Mouse (Mus musculus) embryonic facial prominence, embryonic 11.5 days (tissue): ENCODE measurements around the gene Slco2b1. TPM values are rescaled to one million over a fixed set of nuclear protein-coding genes. Genes with fewer than 3 reads are reported as not detected.

Experiments used
- ATAC-seq: fragments of 200-750 bp; cut with Nextera tagmentation; replicated peaks from 2 replicates; pipeline ENCODE4 v1.8.0; 2017; ENCODE audit warnings: low read depth; ENCODE audit not compliant: insufficient number of reproducible peaks, low FRiP score, low TSS enrichment
- DNase-seq: peaks from one replicate; pipeline ENCODE4 v3.0.0-alpha.2; 2015; ENCODE audit warnings: low spot score
- H3K27ac ChIP-seq: fragments of 300-500 bp; sonication (generic); replicated peaks from 2 replicates; pipeline ENCODE4 v1.5.1; 2014; ENCODE audit warnings: mild to moderate bottlenecking, low read depth, low read length, control low read depth
- H3K27me3 ChIP-seq: fragments of 300-500 bp; sonication (generic); 2 replicates; pipeline ENCODE4 v1.6.1; 2014; ENCODE audit warnings: mild to moderate bottlenecking, low read length, moderate library complexity, mixed read lengths; ENCODE audit not compliant: control insufficient read depth, insufficient read depth
- H3K36me3 ChIP-seq: fragments of 300-500 bp; sonication (generic); replicated peaks from 2 replicates; pipeline ENCODE4 v1.6.1; 2014; ENCODE audit warnings: low read depth, mild to moderate bottlenecking, low read length, moderate library complexity, mixed read lengths; ENCODE audit not compliant: control insufficient read depth, insufficient read depth
- H3K4me1 ChIP-seq: fragments of 300-500 bp; sonication (generic); 2 replicates; pipeline ENCODE4 v1.6.1; 2014; ENCODE audit warnings: low read length, mixed read lengths; ENCODE audit not compliant: control insufficient read depth, insufficient read depth
- H3K4me2 ChIP-seq: fragments of 300-500 bp; sonication (generic); 2 replicates; pipeline ENCODE4 v1.6.1; 2014; ENCODE audit warnings: low read depth, mild to moderate bottlenecking, control low read depth, low read length, moderate library complexity
- H3K4me3 ChIP-seq: fragments of 300-500 bp; sonication (generic); 2 replicates; pipeline ENCODE4 v1.5.1; 2014; ENCODE audit warnings: low read depth, low read length, control low read depth
- H3K9ac ChIP-seq: fragments of 300-500 bp; sonication (generic); replicated peaks from 2 replicates; pipeline ENCODE4 v1.6.1; 2014; ENCODE audit warnings: mild to moderate bottlenecking, control low read depth, low read length
- H3K9me3 ChIP-seq: fragments of 300-500 bp; sonication (generic); replicated peaks from 2 replicates; pipeline ENCODE4 v1.6.1; 2016; ENCODE audit warnings: mild to moderate bottlenecking, low read length, inconsistent platforms, mixed read lengths; ENCODE audit not compliant: control insufficient read depth
- WGBS: fragments of 180-500 bp; shearing (Covaris S2); extraction: QIAGEN DNeasy Blood & Tissue Kit; methylation state at CpG from one replicate; pipeline ENCODE4 v1.1.7; 2014; 5-methylcytosine and 5-hydroxymethylcytosine counted together
- polyA plus RNA-seq: library from polyadenylated mRNA; unstranded; fragments of >200 nt; fragmentation: Nextera tagmentation; extraction: Ambion mirVana; gene quantifications from 2 replicates; pipeline ENCODE4 v1.2.1, GENCODE M21; 2014

The Slco2b1 gene
- polyA plus RNA-seq, 1 experiment from 2014 or later = 1.4 TPM

DNA sequence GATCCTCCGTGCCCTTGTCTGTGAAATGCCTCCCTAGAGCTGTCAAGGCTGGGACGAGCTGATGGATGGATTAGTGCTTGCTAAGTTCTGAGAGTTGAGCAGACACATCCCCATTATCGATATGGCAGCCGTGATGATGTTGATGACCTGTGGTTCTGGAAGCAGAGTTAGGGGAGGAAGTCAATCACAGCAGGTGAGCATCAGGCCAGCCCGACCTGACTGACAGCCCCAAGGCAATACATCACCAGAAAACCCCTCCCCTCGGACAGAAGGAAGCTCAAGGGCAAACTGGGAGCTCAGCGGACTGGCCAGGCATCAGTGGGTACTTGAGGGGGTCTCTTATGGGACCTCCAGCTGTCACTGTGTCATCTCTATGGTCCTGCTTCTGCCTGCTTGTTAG lies 1.1 kb downstream of the Slco2b1 start:
- no peak for ATAC-seq
- Histone ChIP-seq H3K4me3 (no peak overlapping the region), H3K27ac (no peak overlapping the region), H3K9ac (no peak overlapping the region), H3K4me1 (0 out of 2 replicates have a peak, but pooled peaks cover 3% of the 10 kb centered on the region), H3K9me3 (no peaks in the 10 kb centered on the region), H3K4me2 (no peak overlapping the region), H3K36me3 (no peaks in the 10 kb centered on the region), H3K27me3 (no peaks in the 10 kb centered on the region)
- DNase-seq = no peak
- WGBS = 69% methylated on average over 7 of the region's 7 CpGs

DNA sequence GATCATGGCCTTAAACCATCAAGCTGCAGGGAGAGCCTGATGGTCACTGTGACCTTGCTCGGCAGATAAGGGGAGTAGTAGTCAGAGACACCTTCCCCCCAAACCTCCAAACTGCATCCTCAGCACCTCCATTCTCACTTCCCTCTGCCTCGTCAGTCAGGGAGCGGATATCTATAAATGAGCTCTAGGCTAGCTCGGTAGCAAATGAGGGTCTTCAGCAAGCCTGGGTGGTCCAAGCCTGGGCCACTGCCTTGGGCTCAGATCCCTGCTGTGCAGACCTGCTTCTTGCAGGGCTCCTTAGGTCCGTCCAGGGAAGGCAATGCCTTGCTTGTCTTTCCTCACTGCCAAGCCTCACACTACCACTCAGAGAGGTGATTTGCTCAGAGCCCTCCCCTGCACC lies 2.4 kb downstream of the Slco2b1 start:
- H3K36me3 ChIP-seq = no peaks in the 10 kb centered on the region
- H3K4me1 ChIP-seq = 0 out of 2 replicates have a peak, but pooled peaks cover 3% of the 10 kb centered on the region
- H3K4me2 ChIP-seq = no peak overlapping the region
- no peak for DNase-seq
- ATAC-seq = no peak
- H3K9ac ChIP-seq = no peak overlapping the region
- H3K27ac ChIP-seq = no peak overlapping the region
- no peaks in the 10 kb centered on the region for H3K27me3 ChIP-seq
- H3K9me3 ChIP-seq = no peaks in the 10 kb centered on the region
- 67% methylated on average over 5 of the region's 5 CpGs for WGBS
- no peak overlapping the region for H3K4me3 ChIP-seq

DNA sequence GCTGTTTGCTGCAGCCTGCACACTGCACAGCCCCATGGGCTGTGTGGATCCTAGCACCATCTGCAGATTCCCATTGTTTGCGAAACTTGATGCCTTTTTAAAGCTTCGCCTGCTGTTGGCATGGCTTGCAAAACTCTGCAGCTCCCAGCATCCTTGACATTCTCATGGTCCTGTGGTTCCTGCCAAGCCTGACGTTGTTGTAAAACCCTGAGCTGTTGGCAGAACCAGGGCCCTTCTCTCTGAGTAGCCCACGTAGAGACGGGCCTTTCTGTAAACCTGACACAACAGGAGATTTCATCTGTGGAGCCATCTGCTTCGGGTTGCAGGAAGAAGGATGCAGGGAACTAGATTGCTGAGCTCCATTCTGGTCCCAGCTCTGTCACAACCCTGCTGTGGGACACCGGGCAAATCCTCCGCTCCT lies 2.8 kb downstream of the Slco2b1 start:
- DNase-seq (no peak), ATAC-seq (no peak)
- Histone ChIP-seq H3K9me3 (no peaks in the 10 kb centered on the region), H3K4me3 (no peak overlapping the region), H3K36me3 (no peaks in the 10 kb centered on the region), H3K9ac (no peak overlapping the region), H3K4me2 (no peak overlapping the region), H3K27ac (no peak overlapping the region), H3K4me1 (0 out of 2 replicates have a peak, but pooled peaks cover 3% of the 10 kb centered on the region), H3K27me3 (no peaks in the 10 kb centered on the region)
- WGBS = 63% methylated on average over 8 of the region's 8 CpGs

DNA sequence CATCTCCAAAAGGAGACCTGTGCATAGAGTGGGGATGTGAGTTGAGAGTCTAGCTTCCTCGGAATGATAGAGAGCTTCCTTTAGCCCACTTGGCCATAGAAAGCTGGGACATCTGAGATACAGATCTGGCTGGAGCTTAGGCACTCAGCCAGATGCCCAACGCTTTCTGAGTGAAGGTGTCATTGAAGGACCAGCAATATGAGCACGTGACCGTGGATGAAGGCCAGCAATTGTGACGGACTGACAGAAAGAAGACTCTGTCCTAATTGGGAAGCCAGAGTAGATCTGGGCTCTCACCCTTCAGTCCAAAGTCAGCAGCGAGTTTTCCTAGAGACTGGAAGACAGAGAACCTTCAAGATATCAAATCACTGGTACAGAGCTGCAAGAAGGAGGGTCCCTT lies 3.5 kb downstream of the Slco2b1 start:
- Histone ChIP-seq H3K27ac (no peak overlapping the region), H3K4me3 (no peak overlapping the region), H3K9ac (no peak overlapping the region), H3K4me2 (no peak overlapping the region), H3K36me3 (no peaks in the 10 kb centered on the region), H3K4me1 (0 out of 2 replicates have a peak, but pooled peaks cover 3% of the 10 kb centered on the region), H3K9me3 (no peaks in the 10 kb centered on the region), H3K27me3 (no peaks in the 10 kb centered on the region)
- ATAC-seq = no peak
- WGBS = 83% methylated on average over 6 of the region's 6 CpGs
- no peak for DNase-seq

DNA sequence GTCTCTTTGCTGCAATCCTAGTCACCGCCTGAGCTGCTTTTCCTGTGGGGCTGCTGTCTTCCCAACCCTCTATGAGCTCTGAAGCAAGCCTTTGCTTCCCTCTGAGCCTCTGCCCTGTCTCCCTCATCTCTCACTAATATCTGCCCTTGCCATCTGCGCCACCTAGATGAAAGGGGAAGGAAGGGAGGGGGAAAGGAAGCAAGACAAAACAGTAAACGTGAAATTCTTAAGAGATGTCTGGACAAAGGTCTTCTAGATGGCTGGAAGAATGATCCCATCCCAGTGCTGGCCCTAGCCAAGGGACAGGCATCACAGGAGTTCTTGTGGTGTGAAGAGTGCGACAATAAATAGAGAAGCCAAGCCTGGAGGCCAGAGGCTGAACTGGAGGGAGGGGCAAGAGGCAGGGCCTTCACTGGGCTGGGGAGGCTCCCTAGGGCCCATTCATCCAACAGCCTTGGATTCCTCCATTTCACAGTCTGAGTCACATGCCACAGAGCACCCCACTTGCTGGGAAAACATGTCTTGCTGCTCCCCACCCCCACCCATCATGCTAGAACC lies 4.0 kb downstream of the Slco2b1 start:
- 38% methylated on average over 4 of the region's 4 CpGs for WGBS
- no peak overlapping the region for H3K4me2 ChIP-seq

DNA sequence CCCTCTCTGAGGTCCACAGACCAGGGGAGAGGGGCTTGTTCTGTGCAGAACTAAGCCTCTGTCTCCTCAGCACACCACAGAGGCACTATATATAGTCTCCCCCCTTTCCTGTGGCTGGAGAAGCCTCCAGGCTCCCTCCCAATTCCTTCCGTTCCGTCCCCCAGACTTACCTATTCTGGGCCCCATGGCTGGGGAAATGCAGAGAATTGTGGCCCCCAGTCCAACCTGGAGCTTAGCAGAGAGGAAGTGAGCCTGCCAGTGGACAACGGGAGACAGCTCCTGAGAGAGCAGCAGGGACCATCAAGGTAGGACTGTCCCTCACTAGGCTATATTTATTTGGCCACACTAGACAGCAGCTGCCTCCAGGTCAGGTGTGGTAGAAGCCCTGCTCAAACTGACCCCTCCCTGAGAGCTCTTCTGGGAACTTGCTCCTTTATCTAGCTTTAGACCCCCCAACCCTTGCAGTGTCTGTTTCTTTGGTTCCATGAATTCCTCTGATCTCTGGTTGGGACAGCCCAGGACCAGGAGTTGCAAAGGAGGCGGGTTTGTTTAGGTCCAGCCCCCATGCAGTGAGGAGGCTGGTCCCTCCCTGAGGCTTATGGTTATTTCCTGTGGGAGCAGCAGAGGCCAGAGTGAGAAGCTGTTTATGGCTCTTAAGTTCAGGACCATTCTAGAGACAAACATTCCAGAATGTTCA lies 4.7 kb downstream of the Slco2b1 start:
- Histone ChIP-seq H3K4me3 (no peak overlapping the region), H3K36me3 (no peaks in the 10 kb centered on the region), H3K27me3 (no peaks in the 10 kb centered on the region), H3K9ac (no peak overlapping the region), H3K4me2 (no peak overlapping the region), H3K27ac (no peak overlapping the region), H3K9me3 (no peaks in the 10 kb centered on the region), H3K4me1 (0 out of 2 replicates have a peak, but pooled peaks cover 3% of the 10 kb centered on the region)
- DNase-seq (no peak), ATAC-seq (no peak)
- WGBS = 55% methylated on average over 4 of the region's 4 CpGs

More for the DNA sequence above, 4.0 kb downstream of the Slco2b1 start:
- Histone ChIP-seq H3K4me1 (0 out of 2 replicates have a peak, but pooled peaks cover 3% of the 10 kb centered on the region), H3K27me3 (no peaks in the 10 kb centered on the region), H3K36me3 (no peaks in the 10 kb centered on the region), H3K9me3 (no peaks in the 10 kb centered on the region), H3K9ac (no peak overlapping the region), H3K27ac (no peak overlapping the region), H3K4me3 (no peak overlapping the region)
- ATAC-seq (no peak), DNase-seq (no peak)

DNA sequence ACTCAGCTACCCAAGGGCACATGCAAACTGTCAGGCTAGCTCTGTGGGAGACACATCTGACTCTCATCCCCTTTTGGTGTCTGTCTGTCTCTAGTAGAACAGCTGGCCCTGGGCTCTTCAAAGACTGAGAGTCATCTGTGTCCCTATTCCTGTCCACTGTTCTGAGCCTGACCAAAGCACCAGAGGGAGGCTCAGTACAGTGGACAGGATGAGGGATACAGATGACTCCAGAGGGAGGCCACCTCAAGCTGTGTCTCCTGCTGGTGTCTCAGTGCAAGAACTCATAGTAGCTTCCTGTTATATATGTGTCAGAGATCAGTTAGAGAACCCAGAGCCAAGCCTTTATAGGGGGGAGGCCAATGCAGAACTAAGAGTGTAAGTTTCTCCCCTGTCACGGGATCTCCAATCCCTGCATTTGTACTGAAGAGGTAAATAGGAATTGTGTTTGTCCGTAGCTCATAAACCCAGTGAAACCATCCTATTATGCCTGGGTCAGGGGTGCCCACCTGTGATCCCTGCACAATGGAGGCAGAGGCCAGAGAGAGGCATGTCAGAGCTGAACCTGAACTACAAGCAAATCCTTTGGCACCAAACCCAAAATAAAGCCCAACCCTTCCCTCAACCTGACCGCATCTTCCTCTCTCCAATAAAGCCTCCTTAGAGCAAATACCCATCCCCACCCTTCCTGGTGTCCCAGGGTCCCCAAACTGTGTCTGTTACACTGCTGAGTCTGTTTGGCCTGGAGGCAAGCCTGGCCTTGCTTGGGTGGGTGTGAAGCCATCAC lies 6.2 kb downstream of the Slco2b1 start:
- no peak for ATAC-seq
- H3K4me2 ChIP-seq = no peak overlapping the region
- 87% methylated on average over 3 of the region's 3 CpGs for WGBS
- DNase-seq = no peak
- H3K36me3 ChIP-seq = no peaks in the 10 kb centered on the region
- no peaks in the 10 kb centered on the region for H3K27me3 ChIP-seq
- no peaks in the 10 kb centered on the region for H3K9me3 ChIP-seq
- H3K4me1 ChIP-seq = 0 out of 2 replicates have a peak, but pooled peaks cover 3% of the 10 kb centered on the region
- H3K9ac ChIP-seq = no peak overlapping the region
- H3K4me3 ChIP-seq = no peak overlapping the region
- no peak overlapping the region for H3K27ac ChIP-seq

DNA sequence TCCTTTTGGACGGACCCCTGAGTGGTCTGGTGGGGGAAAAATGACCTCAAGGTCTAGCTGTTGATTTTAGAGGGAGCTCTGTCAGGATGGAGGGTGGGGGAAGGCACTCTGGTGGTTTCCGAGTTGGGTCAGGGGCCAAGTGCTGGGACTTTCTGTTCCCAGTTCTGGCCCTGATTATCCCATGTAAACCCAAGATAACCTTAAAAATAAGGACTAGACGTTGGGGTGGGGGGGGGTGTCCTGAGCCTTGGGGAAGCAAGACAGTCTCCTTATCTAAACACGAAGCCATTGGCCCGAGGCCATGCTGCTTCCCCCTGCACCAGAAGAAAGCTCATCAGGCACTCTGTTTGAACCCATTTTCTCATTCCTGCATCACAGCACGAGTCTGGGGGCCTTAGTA lies 8.9 kb downstream of the Slco2b1 start:
- H3K27me3 ChIP-seq = no peaks in the 10 kb centered on the region
- 23% methylated on average over 6 of the region's 6 CpGs for WGBS
- no peak overlapping the region for H3K4me3 ChIP-seq
- no peak overlapping the region for H3K9ac ChIP-seq
- no peak for DNase-seq
- no peaks in the 10 kb centered on the region for H3K36me3 ChIP-seq
- H3K4me1 ChIP-seq = 0 out of 2 replicates have a peak, but pooled peaks cover 3% of the 10 kb centered on the region
- H3K9me3 ChIP-seq = no peaks in the 10 kb centered on the region
- ATAC-seq = no peak
- no peak overlapping the region for H3K27ac ChIP-seq
- H3K4me2 ChIP-seq = no peak overlapping the region
